Mouse (Mus musculus): Measurements from ENCODE around the gene Cpeb2.

The Cpeb2 gene

GRCm38 (mm10) chr5:43309961-43310360 lies 77.0 kb downstream of the Cpeb2 start:
- no peak for DNase-seq (ENCODE audit: low read depth in 1 of 2, low spot score in 2 of 2)

GRCm38 (mm10) chr5:43324311-43324862 lies 91.4 kb downstream of the Cpeb2 start:
- no peak for DNase-seq (ENCODE audit: low read depth in 1 of 2, low spot score in 2 of 2)

- no peak for DNase-seq (ENCODE audit: low read depth in 1 of 2, low spot score in 2 of 2)
Observed at GRCm38 (mm10) chr5:43325561-43325960, 92.6 kb downstream of the Cpeb2 start.

- DNase-seq (ENCODE audit: low read depth in 1 of 2, low spot score in 2 of 2) = no peak
Observed at GRCm38 (mm10) chr5:43328579-43328978, 95.6 kb downstream of the Cpeb2 start.

GRCm38 (mm10) chr5:43330260-43330659 lies 97.3 kb downstream of the Cpeb2 start:
- no peak for DNase-seq (ENCODE audit: low read depth in 1 of 2, low spot score in 2 of 2)

GRCm38 (mm10) chr5:43334469-43334868 lies 101.5 kb downstream of the Cpeb2 start:
- no peak for DNase-seq (ENCODE audit: low read depth in 1 of 2, low spot score in 2 of 2)

- no peak for DNase-seq (ENCODE audit: low read depth in 1 of 2, low spot score in 2 of 2)
Observed at GRCm38 (mm10) chr5:43337212-43337611, 104.2 kb downstream of the Cpeb2 start.

- DNase-seq (ENCODE audit: low read depth in 1 of 2, low spot score in 2 of 2) = no peak
Observed at GRCm38 (mm10) chr5:43338771-43339475, 106.0 kb downstream of the Cpeb2 start.
